Mouse (Mus musculus) lung, postnatal 10 days (tissue): ENCODE data around the gene Samd1.
"Not testable (repeated sequence)": the region's sequence is repeated elsewhere in the genome, so short reads cannot be mapped to it uniquely, and the experiment has no call there.

Experiments used
- DNase-seq: peaks from one replicate; pipeline ENCODE4 v3.0.0; 2021

Gene Samd1

GRCm38 (mm10) chr8:83989243-83989642 is 8.2 kb upstream of the Samd1 start:
- no peak for DNase-seq

DNA sequence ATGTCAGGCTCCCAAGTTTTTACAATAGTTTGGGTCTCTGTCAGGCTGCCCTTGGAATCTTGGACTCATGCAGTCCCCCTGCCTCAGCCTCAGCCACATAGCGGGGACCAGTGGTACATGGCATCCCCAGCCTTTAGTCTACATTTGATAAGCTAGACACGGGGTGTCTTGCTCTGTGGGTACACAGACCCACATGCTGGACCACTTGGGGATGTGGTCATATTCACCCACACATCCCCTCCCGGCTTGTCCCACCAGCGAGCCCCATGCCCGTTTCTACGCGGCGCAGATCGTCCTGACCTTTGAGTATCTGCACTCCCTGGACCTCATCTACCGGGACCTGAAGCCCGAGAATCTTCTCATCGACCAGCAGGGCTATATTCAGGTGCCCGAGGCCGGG is 7.3 kb upstream of the Samd1 start:
- no peak for DNase-seq

GRCm38 (mm10) chr8:83992488-83992887 is 5.0 kb upstream of the Samd1 start:
- no peak for DNase-seq

- no peak for DNase-seq
Measured at GRCm38 (mm10) chr8:83994030-83994429, 3.4 kb upstream of the Samd1 start.

DNA sequence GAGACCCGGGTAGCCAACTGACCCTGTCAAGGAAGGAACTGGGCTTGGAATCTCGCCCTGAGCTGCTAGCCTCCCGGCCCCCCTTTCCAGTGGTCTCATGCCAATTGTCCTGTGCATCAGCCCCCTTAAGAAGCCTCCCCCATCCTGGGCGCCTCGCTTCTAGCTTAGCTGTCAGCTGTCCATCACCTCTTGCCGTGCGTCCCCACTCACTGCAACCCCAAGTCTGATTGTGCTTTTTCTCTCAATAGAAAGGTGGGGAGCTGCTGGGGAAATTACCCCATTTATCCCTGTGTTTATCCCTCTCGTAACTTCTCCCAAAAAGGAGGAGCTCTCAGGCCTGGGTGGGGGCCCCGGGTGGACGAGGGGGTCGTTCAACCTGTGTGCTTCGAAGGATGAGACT is 1.5 kb upstream of the Samd1 start:
- no peak for DNase-seq

GRCm38 (mm10) chr8:83996567-83997505 is 636 bp upstream of the Samd1 start:
- peak; percentile 94 for DNase-seq

DNA sequence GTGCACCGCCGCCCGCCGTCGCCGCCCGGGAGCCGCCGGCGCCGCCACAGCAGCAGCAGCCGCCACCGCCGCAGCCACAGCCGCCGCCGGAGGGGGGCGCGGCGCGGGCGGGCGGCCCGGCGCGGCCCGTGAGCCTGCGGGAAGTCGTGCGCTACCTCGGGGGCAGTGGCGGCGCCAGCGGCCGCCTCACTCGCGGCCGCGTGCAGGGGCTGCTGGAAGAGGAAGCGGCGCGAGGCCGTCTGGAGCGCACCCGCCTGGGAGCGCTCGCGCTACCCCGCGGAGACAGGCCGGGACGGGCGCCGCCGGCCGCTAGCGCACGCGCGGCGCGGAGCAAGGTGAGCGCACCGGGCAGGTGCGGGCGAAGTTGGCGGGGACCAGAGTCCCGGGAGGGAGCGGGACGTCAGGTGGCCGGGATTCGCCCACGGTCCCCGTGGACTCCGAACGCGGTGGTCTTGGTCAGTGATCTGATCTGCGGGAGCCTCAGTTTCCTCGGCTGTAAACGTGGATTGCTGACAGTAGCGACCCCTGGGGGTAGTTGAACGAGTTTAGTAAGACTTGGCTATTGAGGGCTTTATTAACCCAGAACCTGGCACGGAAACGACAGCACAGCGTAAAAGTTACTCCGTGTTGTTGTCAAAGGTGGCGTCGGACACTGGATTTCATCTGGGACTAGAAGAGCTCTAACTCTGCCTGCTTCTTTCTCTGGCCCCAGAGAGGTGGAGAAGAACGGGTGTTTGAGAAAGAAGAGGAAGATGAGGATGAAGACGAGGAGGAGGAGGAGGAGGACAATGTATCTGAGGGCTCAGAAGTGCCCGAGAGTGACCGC is 972 bp downstream of the Samd1 start:
- peak; percentile 74 for DNase-seq

DNA sequence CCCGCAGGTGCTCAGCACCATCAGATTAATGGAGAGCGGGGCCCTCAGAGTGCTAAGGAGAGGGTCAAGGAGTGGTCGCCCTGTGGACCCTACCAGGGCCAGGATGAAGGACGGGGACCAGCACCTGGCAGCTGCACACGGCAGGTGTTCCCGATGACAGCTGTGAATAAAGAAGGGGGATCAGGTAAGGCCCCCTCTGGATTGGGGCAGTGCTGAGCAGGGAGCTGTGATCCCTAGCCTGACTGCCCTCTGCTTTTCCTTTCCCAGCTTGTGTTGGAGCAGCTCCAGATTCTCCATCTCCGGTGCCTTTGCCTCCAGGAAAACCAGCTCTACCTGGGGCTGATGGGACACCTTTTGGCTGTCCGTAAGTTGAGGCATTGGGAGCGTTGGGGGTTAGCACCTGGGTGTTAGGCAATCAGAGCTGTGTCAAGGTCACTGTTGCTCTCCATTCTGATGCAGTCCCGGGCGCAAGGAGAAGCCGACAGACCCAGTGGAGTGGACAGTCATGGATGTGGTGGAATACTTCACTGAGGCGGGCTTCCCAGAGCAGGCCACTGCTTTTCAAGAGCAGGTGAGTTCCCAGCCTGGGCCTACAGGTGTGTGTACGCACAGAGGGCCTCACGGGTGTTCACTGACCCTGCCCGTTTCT is 1.7 kb downstream of the Samd1 start:
- no peak for DNase-seq

- no peak for DNase-seq
Measured at GRCm38 (mm10) chr8:83999825-84000224, 2.4 kb downstream of the Samd1 start.

- no peak for DNase-seq
Measured at GRCm38 (mm10) chr8:84001281-84002000, 4.0 kb downstream of the Samd1 start, which contains the start of gene 1700067K01Rik. TSS of gene 1700067K01Rik (plus strand) at chr8:84001502.

- no peak for DNase-seq
Measured at GRCm38 (mm10) chr8:84002957-84003611, 5.6 kb downstream of the Samd1 start.

- DNase-seq = no peak
Measured at GRCm38 (mm10) chr8:84003612-84004246, 6.3 kb downstream of the Samd1 start.

DNA sequence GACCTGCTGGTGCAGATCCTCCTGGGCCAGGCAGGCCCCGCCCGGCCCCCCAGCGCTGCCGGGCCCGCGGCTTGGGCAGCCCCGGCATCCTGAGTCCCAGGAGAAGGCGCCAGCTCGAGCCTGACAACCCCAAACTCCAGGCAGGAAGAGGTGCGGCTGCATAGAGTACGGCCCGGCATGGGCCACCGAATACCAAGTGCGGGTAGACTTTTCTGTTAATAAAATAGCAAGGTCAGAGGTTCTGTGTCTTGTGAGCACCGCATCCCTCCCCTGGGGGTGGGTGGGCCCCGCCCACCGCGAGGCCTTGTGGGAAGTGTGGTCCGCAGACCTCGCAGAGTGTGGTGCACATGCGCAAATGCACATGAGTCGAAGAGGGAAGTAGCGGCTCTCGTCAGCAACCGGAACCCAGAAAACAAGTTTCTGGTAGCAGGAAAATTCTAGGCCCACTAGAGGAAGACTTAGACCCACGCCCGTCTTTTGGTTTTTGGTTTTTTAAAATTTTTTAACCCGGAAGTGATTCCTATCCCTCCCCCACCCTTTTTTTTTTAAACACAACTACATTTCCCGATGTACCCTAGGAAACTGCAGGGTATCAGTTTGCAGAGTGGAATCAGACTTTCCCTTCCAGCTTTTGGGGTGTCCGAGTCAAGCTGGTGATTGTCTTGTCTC is 7.2 kb downstream of the Samd1 start:
- peak; percentile 97 for DNase-seq

GRCm38 (mm10) chr8:84005502-84005901 is 8.0 kb downstream of the Samd1 start:
- DNase-seq = not testable (repeated sequence)

DNA sequence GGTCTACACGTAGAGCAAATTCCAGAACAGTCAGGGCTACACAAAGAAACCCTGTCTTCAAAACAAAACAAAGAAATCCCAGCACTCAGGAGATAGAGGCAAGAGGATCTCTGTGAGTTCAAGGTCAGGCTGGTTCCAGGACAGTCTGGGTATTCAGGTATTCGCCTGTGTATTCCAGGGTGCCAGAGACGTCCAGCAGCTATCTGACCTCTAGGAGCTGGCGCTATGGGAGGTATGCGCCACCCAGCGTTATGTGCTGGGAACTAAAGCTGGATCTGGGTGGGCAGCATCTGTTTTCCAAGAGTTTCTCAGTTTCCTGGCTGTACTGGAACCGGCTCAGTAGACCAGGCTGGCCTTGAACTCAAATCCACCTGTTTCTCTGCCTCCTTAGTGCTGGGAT is 10.9 kb downstream of the Samd1 start:
- DNase-seq = no peak

- peak; percentile 93 for DNase-seq
Measured at GRCm38 (mm10) chr8:84009876-84010275, 12.4 kb downstream of the Samd1 start.

- peak; percentile 79 for DNase-seq
Measured at GRCm38 (mm10) chr8:84010625-84011611, 13.4 kb downstream of the Samd1 start.

DNA sequence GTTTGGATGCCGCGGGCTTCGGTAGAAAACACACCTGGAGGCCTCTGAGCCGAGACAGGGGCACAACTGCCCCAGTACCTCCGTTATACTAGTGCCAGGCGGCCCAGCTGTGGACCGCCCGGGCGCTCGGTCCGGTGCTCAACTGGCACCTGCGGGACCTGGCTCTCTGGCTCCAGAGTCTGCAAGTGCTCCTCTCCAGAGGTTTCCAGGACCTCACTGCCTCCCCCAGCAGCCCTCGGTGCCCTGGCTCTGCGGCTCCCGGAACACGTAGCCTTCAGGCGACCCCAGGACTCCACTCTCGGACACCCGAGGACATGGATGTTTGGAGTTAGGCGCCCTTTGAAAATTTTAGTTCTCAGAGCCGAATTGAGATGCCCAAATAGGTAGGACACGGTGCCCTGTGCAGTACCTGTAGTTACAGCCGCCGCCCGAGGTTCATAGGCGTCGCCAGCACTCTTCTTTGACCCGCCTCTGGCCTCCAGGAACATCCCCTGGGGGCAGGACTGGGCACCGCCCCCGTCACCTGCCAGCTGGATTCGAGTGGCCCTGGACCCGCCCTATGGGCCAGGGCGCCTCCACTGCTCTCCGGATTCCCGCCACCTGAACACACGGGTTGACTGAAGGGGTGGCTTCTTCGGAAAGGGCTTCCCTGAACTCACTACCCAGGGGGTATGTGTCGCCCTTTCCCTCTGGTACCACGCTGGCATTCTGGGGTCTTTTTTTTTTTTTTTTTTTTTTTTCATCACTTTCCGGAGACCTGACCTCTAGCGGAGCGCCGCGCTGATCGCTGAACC is 14.4 kb downstream of the Samd1 start, which contains the start of gene 2210011C24Rik:
Gene 2210011C24Rik (minus strand): TSS at position 467 of the 794 bp plus-strand sequence.
- DNase-seq = peak; percentile 68
